Comparison of ENCODE assay signal across 20 mouse cellular contexts in genomic region chr2:172755686-172756471, GRCm38 (mm10).
A peak's percentile ranks its signal among the peaks of the same experiment; 100 is the strongest.
DNase-seq lines count a peak whose midpoint lies in the region; ATAC-seq and TF ChIP-seq lines count a peak whose summit lies in the region.
"Had no signal": no experiment of that assay in that cellular context is flagged by ENCODE, and none has a peak within 500 bp of the region (broad histone marks: within the 10 kb centered on the region; RNA-seq: fewer than 3 reads in every experiment).

No protein-coding gene starts in this region.

- H3K27ac ChIP-seq in liver, embryonic 11.5 days (ENCODE audit: low read depth, low read length) = no peak overlapping the region
- H3K27ac ChIP-seq in liver, postnatal 0 days (ENCODE audit: low read depth) = no peak overlapping the region
- peak overlapping the region; percentile 45 for H3K27ac ChIP-seq in embryonic facial prominence, embryonic 10.5 days (replicated peaks)
- H3K27ac ChIP-seq in forebrain, embryonic 12.5 days = peak overlapping the region; percentile 71
- peak overlapping the region; percentile 53; the same call in 1 of the 2 replicates for H3K27ac ChIP-seq in limb, embryonic 10.5 days
- H3K27ac ChIP-seq: liver, embryonic 14.5 days; lung, embryonic 15.5 days; midbrain, embryonic 13.5 days; neural tube, embryonic 12.5 days had no signal

- H3K4me3 ChIP-seq in liver, embryonic 11.5 days (ENCODE audit: low read depth, low read length) = no peak overlapping the region
- no peak overlapping the region for H3K4me3 ChIP-seq in liver, postnatal 0 days (ENCODE audit: low read depth, low read length)
- H3K4me3 ChIP-seq in embryonic facial prominence, embryonic 10.5 days = no peak overlapping the region
- H3K4me3 ChIP-seq in forebrain, embryonic 12.5 days (replicated peaks) = no peak overlapping the region
- no peak overlapping the region for H3K4me3 ChIP-seq in limb, embryonic 10.5 days
- H3K4me3 ChIP-seq: lung, embryonic 15.5 days; midbrain, embryonic 13.5 days; neural tube, embryonic 12.5 days had no signal

- H3K27me3 ChIP-seq in liver, embryonic 11.5 days (replicated peaks; ENCODE audit: control insufficient read depth, insufficient read depth, low read length) = peaks cover 46% of the 10 kb centered on the region
- H3K27me3 ChIP-seq in liver, postnatal 0 days (ENCODE audit: insufficient read depth, low read length) = peaks cover 22% of the 10 kb centered on the region
- H3K27me3 ChIP-seq in embryonic facial prominence, embryonic 10.5 days (replicated peaks; ENCODE audit: low read depth, poor library complexity, severe bottlenecking) = peaks cover 98% of the 10 kb centered on the region
- peaks cover 91% of the 10 kb centered on the region for H3K27me3 ChIP-seq in forebrain, embryonic 12.5 days
- H3K27me3 ChIP-seq in limb, embryonic 10.5 days (ENCODE audit: low read depth, poor library complexity, severe bottlenecking) = peaks cover 51% of the 10 kb centered on the region

- ATAC-seq in liver, embryonic 11.5 days (replicated peaks; ENCODE audit: low FRiP score) = peak; percentile 64; the same call in 1 of the 2 replicates
- ATAC-seq in liver, postnatal 0 days = no peak
- ATAC-seq in forebrain, embryonic 12.5 days (ENCODE audit: low FRiP score) = no peak
- ATAC-seq in cerebellum, adult (ENCODE audit: insufficient number of reproducible peaks, low FRiP score, low TSS enrichment) = no peak
- ATAC-seq: activated CD4-positive, CD25-positive, alpha-beta regulatory T cell, adult 4 months had no signal

- WGBS in liver, embryonic 11.5 days = 44% methylated on average over 15 of the region's 15 CpGs
- WGBS in liver, postnatal 0 days (ENCODE audit: insufficient replicate concordance) = 37% methylated on average over 15 of the region's 15 CpGs
- 48% methylated on average over 15 of the region's 15 CpGs for WGBS in embryonic facial prominence, embryonic 10.5 days
- whole genome bisulfite sequencing in forebrain, embryonic 12.5 days = 45% methylated on average over 15 of the region's 15 CpGs
- 44% methylated on average over 15 of the region's 15 CpGs for WGBS in limb, embryonic 10.5 days

- no peak for DNase-seq in liver, embryonic 11.5 days (ENCODE audit: low spot score)
- no peak for DNase-seq in liver, postnatal 0 days
- DNase-seq in embryonic facial prominence, embryonic 10.5 days (ENCODE audit: low spot score) = no peak
- DNase-seq in limb, embryonic 10.5 days (ENCODE audit: low spot score) = no peak
- DNase-seq in heart, adult 18-20 months = no peak
- no peak for DNase-seq in spleen, postnatal 36 days (ENCODE audit: low spot score in 2 of 2)
- DNase-seq: B cell, adult 2 months; gastrocnemius, postnatal 10 days; kidney, adult 11 months; kidney, postnatal 10 days; lung, postnatal 4 days; thymus, postnatal 14 days had no signal

- H3K4me1 ChIP-seq in liver, embryonic 11.5 days (replicated peaks; ENCODE audit: control insufficient read depth, insufficient read depth, low read length) = no peaks in the 10 kb centered on the region; the same call in 1 of the 2 replicates
- no peaks in the 10 kb centered on the region for H3K4me1 ChIP-seq in liver, postnatal 0 days (ENCODE audit: insufficient read depth)
- H3K4me1 ChIP-seq in embryonic facial prominence, embryonic 10.5 days = peaks cover 72% of the 10 kb centered on the region
- H3K4me1 ChIP-seq in forebrain, embryonic 12.5 days = peaks cover 46% of the 10 kb centered on the region
- peaks cover 74% of the 10 kb centered on the region for H3K4me1 ChIP-seq in limb, embryonic 10.5 days
- H3K4me1 ChIP-seq: lung, embryonic 15.5 days had no signal

- H3K36me3 ChIP-seq in liver, embryonic 11.5 days (ENCODE audit: control insufficient read depth, insufficient read depth, low read length) = no peaks in the 10 kb centered on the region
- H3K36me3 ChIP-seq in liver, postnatal 0 days (replicated peaks; ENCODE audit: insufficient read depth, low read length) = no peaks in the 10 kb centered on the region
- no peaks in the 10 kb centered on the region for H3K36me3 ChIP-seq in embryonic facial prominence, embryonic 10.5 days (replicated peaks)
- H3K36me3 ChIP-seq in forebrain, embryonic 12.5 days (replicated peaks) = no peaks in the 10 kb centered on the region
- H3K36me3 ChIP-seq in limb, embryonic 10.5 days = no peaks in the 10 kb centered on the region
- H3K36me3 ChIP-seq: lung, embryonic 15.5 days; midbrain, embryonic 13.5 days; neural tube, embryonic 12.5 days had no signal

- no peaks in the 10 kb centered on the region for H3K9me3 ChIP-seq in liver, embryonic 11.5 days (ENCODE audit: control insufficient read depth, low read length)
- H3K9me3 ChIP-seq in liver, postnatal 0 days (ENCODE audit: low read length) = no peaks in the 10 kb centered on the region
- no peaks in the 10 kb centered on the region for H3K9me3 ChIP-seq in embryonic facial prominence, embryonic 10.5 days
- H3K9me3 ChIP-seq in forebrain, embryonic 12.5 days = no peaks in the 10 kb centered on the region
- H3K9me3 ChIP-seq in limb, embryonic 10.5 days (replicated peaks) = no peaks in the 10 kb centered on the region
- H3K9me3 ChIP-seq: lung, embryonic 15.5 days; midbrain, embryonic 13.5 days; neural tube, embryonic 12.5 days had no signal

- H3K4me2 ChIP-seq in liver, embryonic 11.5 days = no peak overlapping the region
- no peak overlapping the region for H3K4me2 ChIP-seq in liver, postnatal 0 days (ENCODE audit: low read depth, low read length)
- peak overlapping the region; percentile 22 for H3K4me2 ChIP-seq in forebrain, embryonic 12.5 days
- H3K4me2 ChIP-seq: heart, embryonic 11.5 days; lung, embryonic 15.5 days; midbrain, embryonic 13.5 days; neural tube, embryonic 12.5 days had no signal

- no peak for TF ChIP-seq EP300 in liver, postnatal 0 days (IDR thresholded peaks at IDR 0.05; ENCODE audit: low read depth)

- TF ChIP-seq CTCF in liver, postnatal 0 days (IDR thresholded peaks at IDR 0.05; ENCODE audit: low read depth) = no peak

- H3K9ac ChIP-seq in liver, embryonic 11.5 days (ENCODE audit: low read depth, low read length) = no peak overlapping the region
- H3K9ac ChIP-seq in liver, postnatal 0 days (replicated peaks) = no peak overlapping the region
- no peak overlapping the region for H3K9ac ChIP-seq in forebrain, embryonic 12.5 days
- H3K9ac ChIP-seq: liver, embryonic 14.5 days; lung, embryonic 15.5 days; midbrain, embryonic 13.5 days; neural tube, embryonic 12.5 days had no signal

Comparison
In these comparisons a context has a peak if more than half of its experiments do, and no peak if none do; other contexts are left out.
1. H3K27ac ChIP-seq: peak in embryonic facial prominence, embryonic 10.5 days (single experiment), forebrain, embryonic 12.5 days (single experiment) and limb, embryonic 10.5 days (single experiment); none in liver, embryonic 11.5 days (single experiment) and liver, postnatal 0 days (single experiment).